Mouse (Mus musculus) large intestine, adult 2 months (tissue): ENCODE results near the gene Gata2. TPM values are rescaled to one million over a fixed set of nuclear protein-coding genes. Genes with fewer than 3 reads are reported as not detected.

Experiments
- DNase-seq: peaks from one replicate; pipeline ENCODE4 v3.0.0-alpha.2; 2012; ENCODE audit warnings: low read depth, low spot score
- WGBS: fragments of 180-500 bp; shearing (Covaris S2); methylation state at CpG from one replicate; pipeline ENCODE4 v1.1.7; 2018; 5-methylcytosine and 5-hydroxymethylcytosine counted together
- polyA plus RNA-seq: library from polyadenylated mRNA; depleted of rRNA; stranded (reverse); fragments of >200 nt; gene quantifications from 2 replicates; pipeline ENCODE4 v1.2.3, GENCODE M21; 2012

Gata2 gene
- polyA plus RNA-seq, 1 experiment: 1.7 TPM

DNA sequence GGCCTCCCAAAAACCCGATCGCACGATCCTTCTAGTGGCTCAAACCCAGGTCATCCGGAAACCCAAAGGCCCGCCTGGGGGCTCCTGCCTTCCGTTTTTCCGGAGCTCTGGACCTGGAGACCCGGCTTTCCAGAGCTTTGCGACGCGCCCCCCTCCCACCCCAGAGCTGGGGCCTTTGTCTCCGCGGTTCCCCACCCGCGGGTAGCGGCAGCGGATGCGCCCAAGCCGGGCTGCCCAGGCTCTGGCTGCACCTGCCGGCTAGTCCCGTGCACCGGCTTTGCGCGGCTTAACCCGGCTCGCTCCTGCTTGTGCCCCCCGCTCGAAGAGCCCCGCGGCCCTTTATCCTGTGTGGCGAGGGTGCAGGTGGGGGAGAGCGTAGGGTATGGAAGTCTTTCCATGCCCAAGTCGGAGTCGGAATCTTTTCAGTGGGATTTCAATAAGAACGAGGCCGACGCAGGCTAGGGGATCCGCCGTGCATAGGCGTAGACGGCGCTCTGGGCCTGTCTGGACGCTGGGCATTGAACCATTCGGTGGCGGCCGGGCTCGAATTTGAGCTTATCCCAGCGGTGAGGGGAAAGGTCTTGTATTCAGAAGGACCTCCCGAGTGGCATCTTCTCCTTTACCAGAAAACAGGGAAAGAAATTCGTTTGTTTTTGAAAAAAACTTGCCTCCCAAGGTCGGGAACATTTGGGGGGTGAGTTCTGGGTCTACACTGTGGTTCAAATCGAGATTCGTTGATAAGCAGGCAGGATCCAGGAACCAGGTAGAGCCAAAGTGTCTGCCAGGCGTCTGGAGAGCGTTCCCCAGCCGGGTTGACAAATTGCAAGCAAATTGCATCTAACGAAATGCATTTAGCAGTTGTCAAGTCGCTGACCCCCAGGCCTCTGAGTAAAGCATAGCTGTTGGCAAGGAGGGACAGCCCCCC is 624 bp downstream of the Gata2 start:
- no peak for DNase-seq
- 6% methylated on average over 58 of the region's 58 CpGs for WGBS

DNA sequence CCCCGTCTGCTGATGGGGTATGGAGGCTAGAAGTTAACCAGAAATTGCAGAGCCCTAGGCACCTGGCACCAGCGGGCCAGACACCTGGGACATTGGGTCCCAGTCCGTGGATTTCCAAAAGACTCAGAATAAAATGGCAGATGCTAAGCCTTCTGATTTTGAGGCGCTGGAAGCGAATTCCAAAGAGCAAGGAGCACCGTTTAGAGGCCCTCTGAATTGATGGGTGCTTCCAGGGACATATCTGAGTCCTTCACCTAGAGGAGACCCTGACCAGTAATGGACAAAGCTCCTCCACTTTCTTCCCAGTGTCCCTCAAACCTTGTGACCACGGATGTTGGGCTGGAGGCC is 1.3 kb downstream of the Gata2 start:
- no peak for DNase-seq
- 19% methylated on average over 7 of the region's 7 CpGs for WGBS

DNA sequence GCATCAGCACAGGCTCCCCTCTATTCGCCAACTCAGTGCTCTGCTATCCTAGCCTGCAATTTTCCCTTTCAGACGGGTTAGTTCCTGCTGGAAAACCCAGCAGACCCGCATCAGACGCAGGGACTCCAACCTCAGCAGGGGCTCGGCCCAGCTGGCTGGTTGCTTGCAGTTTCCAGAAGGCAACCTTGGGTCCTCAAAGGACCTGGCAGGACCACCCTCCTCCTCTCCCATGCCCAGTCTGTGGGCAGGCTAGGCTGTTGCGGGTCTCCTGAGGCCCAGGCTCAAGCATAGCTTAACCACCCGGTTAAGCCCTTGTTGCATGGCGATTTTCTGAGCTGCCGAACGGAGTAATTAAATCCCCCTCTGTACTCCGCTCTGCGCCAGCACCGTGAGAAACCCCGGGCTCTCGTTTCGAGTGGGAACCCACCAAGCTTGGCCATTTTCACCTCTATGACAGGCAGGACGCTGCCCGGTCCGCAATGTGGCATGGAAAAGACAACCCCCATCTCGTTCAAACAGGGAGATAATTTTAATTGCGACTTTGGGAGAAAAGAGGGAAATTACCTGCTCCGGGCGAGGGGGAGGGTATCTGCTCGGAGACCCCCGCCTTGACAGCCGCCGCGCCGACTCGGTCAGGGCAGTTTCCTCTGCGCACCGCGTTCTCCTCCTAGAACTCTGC is 2.5 kb downstream of the Gata2 start:
- whole genome bisulfite sequencing: 13% methylated on average over 33 of the region's 33 CpGs
- DNase-seq: no peak

DNA sequence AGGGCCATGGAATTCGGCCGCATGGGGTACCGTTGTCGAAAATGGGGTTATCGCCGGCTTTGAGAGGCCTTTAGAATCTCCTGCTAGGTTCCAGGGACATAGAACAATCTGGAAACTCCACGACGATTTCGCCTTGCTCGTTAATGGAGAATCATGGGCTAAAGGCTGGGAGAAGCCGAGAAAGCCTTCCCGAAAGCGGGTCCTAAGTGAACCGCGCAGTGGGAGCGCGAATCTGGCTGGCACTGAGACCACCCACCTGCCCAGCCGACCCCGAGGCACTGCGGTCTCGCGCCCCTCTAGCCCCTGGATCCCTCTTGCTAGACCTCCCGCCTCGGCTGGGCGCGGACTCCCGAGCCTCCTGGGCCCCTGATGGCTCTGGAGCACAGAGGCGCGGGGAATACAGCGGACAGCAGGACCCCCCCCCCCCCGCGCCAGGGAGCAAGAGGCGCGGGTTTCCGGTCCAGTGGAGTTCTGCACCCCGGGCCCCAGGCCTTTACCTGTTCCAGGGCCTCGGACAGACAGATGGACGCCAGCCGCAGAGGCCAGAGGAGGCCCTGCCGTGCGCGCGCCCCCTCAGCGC is 3.1 kb downstream of the Gata2 start:
- 4% methylated on average over 44 of the region's 44 CpGs for WGBS
- DNase-seq: no peak

DNA sequence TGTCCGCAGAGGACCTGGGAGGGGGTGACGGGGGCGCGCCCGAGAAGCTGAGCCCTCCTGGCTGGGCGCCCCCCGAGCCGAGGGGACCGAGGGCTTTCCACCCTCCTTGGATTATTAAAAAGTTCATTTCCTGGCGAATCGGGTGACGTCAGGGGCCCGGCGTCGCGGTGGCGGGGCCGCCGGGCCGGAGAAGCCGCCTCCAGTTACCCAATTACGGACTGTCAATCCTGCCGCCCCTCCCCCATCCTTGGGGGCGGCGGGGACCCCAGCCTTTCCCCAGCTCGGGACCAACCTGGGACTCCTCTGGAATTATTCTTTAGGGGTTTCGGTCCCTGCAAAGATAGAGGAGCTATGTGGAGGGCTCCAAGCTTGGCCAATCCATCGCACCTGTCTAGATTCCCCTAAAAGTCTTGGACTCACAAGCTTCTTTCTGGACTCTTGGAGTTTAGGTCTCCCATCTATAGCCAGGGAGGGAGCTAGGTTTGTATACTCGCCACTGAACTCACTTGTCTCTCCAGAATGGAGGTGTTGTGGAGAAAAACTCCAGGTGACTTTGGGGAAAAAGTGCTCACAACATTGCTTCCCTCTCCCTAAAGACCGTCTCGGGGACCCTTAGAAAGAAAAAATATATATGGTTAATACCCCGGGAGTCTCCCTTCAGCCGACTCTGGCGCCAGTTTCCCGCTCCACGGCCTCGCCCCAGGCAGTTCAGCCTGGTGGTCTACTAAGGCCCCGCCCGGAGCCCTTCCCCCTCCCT is 3.8 kb downstream of the Gata2 start:
- WGBS: 2% methylated on average over 39 of the region's 39 CpGs
- no peak for DNase-seq

DNA sequence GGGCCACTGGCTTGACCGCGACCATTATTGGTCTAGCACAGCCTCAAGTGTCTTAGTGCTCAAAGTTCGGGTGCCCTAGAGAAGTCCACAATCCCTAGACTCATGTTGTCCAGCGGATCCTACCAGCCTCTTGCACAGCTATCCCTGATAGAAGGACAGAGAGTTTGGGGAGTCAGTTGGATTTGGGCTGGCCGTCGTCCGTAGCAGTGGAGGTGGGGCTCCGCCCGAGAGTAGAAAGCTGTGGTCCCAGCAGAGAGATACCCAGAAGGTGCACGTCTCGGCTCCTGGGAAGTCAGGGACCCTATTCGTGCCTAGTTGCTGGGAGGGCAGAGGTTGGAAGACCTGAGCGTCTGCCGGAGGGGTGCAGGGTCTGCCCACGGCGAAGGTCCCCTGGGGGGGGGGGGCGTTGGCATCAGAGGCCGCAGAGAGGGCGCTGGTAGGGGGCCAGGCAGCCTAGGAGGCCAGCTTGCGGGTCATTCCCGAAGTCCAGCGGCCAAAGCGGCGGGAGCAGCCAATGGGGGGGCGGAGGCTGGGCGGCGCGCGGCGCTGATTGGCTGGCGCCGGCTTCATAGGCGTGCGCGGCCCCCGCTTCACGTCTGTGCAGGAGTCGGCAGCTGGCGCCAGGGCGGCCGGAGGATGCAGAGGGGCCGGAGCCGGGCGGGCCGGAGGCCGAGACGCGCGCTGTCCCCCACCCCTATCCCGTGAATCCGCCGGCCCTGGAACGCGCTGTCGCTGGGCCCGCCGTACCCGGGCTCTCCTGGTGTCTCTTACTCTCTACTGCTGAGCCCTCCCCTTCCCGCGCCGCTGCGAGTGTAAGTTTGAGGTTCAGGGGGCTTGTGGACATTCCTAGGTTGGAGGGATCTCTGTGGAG is 4.6 kb downstream of the Gata2 start:
- under 1% methylated on average over 59 of the region's 62 CpGs for WGBS
- no peak for DNase-seq

DNA sequence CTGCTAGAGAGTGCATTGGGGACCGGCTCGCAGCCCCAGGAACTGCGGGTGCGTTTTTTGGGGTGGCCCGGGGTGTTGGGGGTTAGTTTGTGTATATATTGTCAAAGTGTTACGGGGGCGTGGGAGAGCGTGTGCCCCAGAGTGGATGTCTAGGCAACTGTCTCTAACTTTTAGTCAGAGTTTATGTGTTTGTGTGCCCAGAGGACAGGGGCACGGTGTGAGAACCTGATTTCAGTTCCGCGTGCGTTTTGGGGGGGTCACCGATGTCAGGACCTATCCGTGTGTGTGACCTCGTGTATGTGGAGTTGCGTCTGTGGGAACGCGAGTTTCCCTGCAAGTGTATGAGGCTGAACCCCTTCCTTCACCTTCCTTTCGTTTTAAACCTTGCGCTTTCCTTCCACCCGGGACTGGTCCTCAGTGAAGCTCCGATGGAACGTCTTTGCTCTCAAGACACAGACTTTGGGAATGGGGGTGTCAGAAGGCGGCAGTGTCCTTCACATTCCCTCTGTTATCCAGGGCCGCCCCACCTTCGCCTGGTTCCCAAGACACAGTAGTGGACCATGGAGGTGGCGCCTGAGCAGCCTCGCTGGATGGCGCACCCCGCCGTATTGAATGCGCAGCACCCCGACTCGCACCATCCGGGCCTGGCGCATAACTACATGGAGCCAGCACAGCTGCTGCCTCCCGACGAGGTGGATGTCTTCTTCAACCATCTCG is 5.5 kb downstream of the Gata2 start:
- WGBS: 2% methylated on average over 39 of the region's 39 CpGs
- no peak for DNase-seq

DNA sequence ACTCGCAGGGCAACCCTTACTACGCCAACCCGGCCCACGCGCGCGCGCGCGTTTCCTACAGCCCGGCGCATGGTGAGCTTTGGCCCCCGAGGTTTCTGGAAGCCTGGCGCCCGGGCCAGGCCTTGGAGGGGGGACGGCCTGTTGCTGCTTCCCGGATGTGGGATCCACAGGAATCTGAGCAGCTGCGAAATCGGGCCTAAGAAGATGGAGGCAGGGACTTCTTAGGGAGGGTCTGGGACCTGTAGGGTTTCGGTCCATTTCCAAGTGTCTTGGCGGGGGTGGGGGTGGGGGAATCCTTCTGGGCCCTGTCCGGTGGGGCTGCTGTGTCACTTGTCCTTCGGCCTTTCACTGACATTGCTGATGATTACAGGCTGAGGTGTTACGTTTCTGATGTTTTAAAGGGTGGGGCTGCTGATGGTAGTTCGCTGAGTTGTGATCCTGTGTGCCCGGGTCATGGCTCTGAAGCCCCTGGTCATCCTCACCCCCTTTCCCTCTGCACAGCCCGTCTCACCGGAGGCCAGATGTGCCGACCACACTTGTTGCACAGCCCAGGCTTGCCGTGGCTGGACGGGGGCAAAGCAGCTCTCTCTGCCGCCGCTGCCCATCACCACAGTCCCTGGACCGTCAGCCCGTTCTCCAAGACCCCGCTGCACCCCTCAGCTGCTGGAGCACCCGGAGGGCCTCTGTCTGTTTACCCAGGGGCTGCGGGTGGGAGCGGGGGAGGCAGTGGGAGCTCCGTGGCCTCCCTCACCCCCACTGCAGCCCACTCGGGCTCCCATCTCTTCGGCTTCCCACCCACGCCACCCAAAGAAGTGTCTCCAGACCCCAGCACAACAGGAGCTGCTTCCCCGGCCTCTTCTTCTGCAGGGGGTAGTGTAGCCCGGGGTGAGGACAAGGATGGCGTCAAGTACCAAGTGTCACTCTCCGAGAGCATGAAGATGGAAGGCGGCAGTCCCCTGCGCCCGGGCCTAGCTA is 6.3 kb downstream of the Gata2 start:
- no peak for DNase-seq
- WGBS: 12% methylated on average over 50 of the region's 50 CpGs

DNA sequence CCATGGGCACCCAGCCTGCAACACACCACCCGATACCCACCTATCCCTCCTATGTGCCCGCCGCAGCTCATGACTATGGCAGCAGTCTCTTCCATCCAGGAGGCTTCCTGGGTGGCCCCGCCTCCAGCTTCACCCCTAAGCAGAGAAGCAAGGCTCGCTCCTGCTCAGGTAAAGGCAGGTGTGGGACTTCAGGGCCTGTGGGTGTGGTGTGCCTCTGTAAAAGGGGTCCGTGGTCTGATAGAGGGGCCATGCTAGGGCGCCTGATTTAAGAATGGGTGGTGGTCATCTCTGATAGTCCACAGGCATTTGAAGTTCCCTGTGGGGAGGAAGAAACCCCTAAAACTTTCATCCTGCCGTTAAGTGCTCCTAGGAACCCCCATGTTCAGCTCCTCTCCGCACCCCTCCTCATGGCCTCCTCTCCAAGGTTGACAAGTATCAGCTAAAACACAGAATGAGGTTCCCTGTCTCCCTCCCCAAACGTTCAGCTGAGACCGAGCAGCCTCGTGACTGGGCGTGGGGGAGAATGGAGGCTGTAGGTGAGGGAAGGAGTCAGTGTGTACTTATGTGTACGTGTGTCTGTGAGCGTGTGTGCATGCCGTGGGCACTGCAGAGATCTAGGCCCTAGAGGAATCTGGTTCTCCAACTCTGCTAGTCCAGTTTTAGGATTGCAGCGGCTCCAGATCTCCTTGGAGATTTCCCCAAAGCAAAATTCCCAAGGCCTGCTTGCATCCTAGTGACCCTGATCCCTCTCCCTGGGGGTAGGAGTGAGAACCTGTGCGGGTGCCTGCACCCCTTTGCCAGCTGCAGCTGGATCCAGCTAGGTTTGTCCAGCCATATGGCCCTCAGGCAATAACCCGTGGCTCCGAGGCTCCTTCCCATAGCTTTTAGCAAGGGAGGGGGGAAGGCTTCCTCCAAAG is 7.3 kb downstream of the Gata2 start:
- 29% methylated on average over 20 of the region's 20 CpGs for WGBS
- no peak for DNase-seq

DNA sequence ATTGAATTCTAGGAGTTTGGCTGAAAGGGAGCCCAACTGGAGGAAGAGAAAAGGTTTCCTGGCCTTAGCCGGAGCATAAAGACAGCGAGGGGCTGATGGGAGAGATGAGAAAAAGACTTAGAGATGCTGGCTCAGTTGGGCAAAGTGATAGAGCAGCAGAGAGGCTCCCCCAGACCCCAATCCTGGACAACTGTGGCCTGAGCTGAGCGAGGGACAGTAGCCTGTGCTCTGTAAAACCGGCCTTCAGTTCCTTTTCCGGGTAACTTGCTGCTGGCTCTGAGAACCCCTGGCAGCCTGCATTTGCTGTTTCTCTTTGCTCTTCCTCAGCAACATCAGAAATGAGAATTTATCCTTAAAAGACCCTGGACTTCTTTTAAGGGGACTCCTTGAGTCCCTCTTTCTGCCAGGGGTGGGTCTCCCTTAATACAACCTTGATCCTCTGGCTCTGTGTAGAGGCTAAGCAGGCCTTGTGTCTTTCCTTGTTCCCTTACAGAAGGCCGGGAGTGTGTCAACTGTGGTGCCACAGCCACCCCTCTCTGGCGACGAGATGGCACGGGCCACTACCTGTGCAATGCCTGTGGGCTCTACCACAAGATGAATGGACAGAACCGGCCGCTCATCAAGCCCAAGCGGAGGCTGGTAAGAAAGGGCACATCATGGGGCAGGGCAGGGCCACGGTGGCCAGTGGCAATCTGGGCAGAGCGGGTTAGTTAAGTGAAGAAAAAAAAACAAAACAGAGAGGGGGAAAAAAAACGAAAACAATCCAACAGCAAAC is 8.4 kb downstream of the Gata2 start:
- WGBS: 34% methylated on average over 15 of the region's 15 CpGs
- DNase-seq: no peak

DNA sequence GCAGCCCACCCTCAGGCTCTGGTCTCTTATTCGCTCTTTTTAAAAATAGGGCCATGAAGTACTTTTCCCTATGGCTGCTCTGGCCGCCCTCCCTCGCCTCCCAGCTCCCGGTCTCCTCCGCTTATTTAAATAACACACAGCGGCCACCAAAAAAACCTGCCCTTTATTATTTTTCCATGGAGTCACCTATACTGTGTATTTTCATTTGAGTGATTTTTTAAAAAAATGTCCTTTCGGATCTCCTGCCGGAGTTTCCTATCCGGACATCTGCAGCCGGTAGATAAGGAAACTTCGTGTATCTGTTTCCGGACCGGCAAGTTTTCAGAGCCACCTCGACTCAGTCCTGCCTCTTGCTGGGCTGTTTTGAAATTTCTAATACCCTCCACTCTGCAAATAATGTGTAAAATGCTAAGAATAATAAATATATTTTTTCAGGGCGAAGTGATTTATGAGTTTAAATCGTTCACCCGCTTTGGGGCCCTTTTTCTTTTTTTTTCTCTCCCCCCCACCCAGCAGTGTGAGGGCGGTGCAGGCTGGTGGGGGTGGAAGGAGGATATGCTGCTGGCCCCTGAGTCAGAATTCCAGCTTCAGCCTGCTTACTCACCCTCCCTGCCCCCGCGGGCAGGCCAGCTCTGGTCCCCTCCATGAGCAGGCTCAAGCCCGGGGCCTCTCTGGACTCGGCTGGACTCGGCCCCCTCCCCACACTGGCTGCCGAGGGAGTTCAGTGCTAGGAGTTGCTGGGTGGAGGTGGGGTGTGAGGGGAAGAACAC is 9.4 kb downstream of the Gata2 start:
- no peak for DNase-seq
- 4% methylated on average over 24 of the region's 24 CpGs for WGBS

DNA sequence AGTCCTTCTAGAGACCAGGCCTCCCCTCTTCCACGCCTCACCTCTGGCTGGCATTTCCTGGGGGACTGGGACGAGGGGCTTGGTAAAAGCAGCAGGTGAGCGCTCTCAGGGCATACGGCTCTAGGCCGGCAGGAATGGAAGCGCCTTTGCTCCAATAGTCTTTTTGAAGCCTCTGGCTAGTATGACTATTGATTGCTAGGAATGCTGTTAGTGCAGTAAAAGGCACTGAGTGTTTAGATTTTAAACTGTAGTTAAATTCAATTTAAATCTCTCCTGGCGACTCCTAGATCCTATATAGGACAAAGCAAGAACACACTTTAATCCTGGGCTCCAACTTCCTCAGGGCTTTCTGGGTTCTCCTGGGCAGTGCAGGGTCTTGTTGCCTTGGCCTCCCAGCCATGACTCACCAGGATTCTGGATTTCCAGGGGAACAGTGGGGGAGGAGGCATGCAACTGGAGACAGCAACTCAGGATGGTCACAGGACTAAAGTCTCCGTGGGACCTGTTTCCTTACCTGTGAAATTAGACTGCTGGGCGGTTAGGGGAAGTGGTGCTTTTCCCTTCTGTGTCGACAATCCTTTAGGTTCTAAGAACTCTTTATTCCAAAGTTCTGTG is 10.2 kb downstream of the Gata2 start:
- 21% methylated on average over 10 of the region's 10 CpGs for WGBS

DNA sequence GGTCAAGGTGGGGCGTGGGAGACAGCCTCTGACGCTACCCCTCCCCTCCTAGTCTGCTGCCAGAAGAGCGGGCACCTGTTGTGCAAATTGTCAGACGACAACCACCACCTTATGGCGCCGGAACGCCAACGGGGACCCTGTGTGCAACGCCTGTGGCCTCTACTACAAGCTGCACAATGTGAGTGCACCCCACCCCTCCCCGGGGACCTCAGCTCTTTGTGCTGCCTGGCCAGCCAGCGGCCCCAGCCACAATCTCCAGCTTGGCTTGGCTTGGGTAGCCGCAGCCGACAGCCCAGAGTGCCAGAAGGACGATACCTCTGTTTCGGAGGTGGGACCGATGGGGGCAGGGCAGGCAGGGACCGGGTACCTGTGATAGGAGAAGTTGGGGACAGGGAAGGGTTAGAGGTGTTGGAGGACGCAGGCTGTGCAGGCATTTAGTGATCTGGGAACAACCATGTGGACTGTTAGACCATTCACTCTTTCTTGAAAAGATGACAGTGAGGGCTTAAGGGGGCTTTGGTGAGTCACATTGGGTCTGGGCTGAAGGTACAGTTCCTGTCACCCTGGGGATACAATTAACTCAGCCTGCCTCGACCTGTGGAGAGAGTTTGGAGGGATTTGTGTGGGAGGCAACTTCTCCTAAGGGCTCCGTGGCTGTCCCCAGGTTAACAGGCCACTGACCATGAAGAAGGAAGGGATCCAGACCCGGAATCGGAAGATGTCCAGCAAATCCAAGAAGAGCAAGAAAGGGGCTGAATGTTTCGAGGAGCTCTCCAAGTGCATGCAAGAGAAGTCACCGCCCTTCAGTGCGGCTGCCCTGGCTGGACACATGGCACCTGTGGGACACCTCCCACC is 11.1 kb downstream of the Gata2 start:
- 17% methylated on average over 25 of the region's 25 CpGs for WGBS
- no peak for DNase-seq

More for the DNA sequence above, 10.2 kb downstream of the Gata2 start:
- DNase-seq: no peak

DNA sequence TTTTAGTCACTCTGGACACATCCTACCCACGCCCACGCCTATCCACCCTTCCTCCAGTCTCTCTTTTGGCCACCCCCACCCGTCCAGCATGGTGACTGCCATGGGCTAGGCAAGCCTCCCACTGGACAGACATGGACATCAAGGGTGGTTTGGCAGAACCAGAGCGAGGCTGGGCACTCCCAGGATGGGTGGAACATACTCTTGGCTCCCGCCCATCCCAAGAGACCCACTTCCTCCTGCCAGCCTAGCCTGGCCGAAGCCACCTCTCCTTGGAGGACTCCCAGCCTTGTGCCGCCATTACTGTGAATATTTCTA is 11.7 kb downstream of the Gata2 start:
- no peak for DNase-seq
- WGBS: 26% methylated on average over 7 of the region's 7 CpGs
